Mouse (Mus musculus) kidney, embryonic 14.5 days (tissue): ENCODE results near the gene Mettl15. TPM values are rescaled to one million over a fixed set of nuclear protein-coding genes. Genes with fewer than 3 reads are reported as not detected.

Source experiments
- ATAC-seq: fragments of 200-750 bp; cut with Nextera tagmentation; 2 replicates; pipeline ENCODE4 v1.8.0; 2017; ENCODE audit warnings: moderate number of reproducible peaks, mild to moderate bottlenecking, moderate TSS enrichment, moderate library complexity; ENCODE audit not compliant: low FRiP score, low TSS enrichment
- H3K27ac ChIP-seq: fragments of 300-500 bp; sonication (generic); 2 replicates; pipeline ENCODE4 v1.5.1; 2014; ENCODE audit warnings: low read depth, mild to moderate bottlenecking, low read length, moderate library complexity, mixed read lengths
- H3K27me3 ChIP-seq: fragments of 300-500 bp; sonication (generic); 2 replicates; pipeline ENCODE4 v1.6.1; 2014; ENCODE audit warnings: mild to moderate bottlenecking, low read length; ENCODE audit not compliant: control insufficient read depth, insufficient read depth
- H3K36me3 ChIP-seq: fragments of 300-500 bp; sonication (generic); 2 replicates; pipeline ENCODE4 v1.6.1; 2014; ENCODE audit warnings: low read length, mixed read lengths; ENCODE audit not compliant: control insufficient read depth, insufficient read depth
- H3K4me1 ChIP-seq: fragments of 300-500 bp; sonication (generic); 2 replicates; pipeline ENCODE4 v1.6.1; 2014; ENCODE audit warnings: low read length, mixed read lengths; ENCODE audit not compliant: control insufficient read depth, insufficient read depth
- H3K4me2 ChIP-seq: fragments of 300-500 bp; sonication (generic); replicated peaks from 2 replicates; pipeline ENCODE4 v1.6.1; 2014; ENCODE audit warnings: low read depth, mild to moderate bottlenecking, low read length
- H3K4me3 ChIP-seq: fragments of 300-500 bp; sonication (generic); 2 replicates; pipeline ENCODE4 v1.5.1; 2014; ENCODE audit warnings: mild to moderate bottlenecking, low read length
- H3K9ac ChIP-seq: fragments of 300-500 bp; sonication (generic); 2 replicates; pipeline ENCODE4 v1.6.1; 2014; ENCODE audit warnings: low read depth, mild to moderate bottlenecking, low read length, moderate library complexity
- H3K9me3 ChIP-seq: fragments of 300-500 bp; sonication (generic); 2 replicates; pipeline ENCODE4 v1.6.1; 2016; ENCODE audit warnings: low read length; ENCODE audit not compliant: control insufficient read depth
- WGBS: fragments of 180-500 bp; shearing (Covaris S2); extraction: QIAGEN DNeasy Blood & Tissue Kit; methylation state at CpG from one replicate; pipeline ENCODE4 v1.1.7; 2014; 5-methylcytosine and 5-hydroxymethylcytosine counted together
- polyA plus RNA-seq: library from polyadenylated mRNA; unstranded; fragments of >200 nt; fragmentation: Nextera tagmentation; extraction: Ambion mirVana; gene quantifications from 2 replicates; pipeline ENCODE4 v1.2.1, GENCODE M21; 2014

Mettl15 gene
- polyA plus RNA-seq, 1 experiment from 2014 or later, result 10.1 TPM

- ATAC-seq, result no peak
- Histone ChIP-seq H3K9ac (peak overlapping the region; percentile 50; the same call in 1 of the 2 replicates), H3K27ac (0 out of 2 replicates have a peak overlapping the region, but pooled peaks have one; percentile 42), H3K4me1 (no peaks in the 10 kb centered on the region; the same call in 1 of the 2 replicates), H3K36me3 (no peaks in the 10 kb centered on the region), H3K4me2 (peak overlapping the region; percentile 65), H3K27me3 (no peaks in the 10 kb centered on the region), H3K4me3 (peak overlapping the region; percentile 79), H3K9me3 (no peaks in the 10 kb centered on the region)
- 5% methylated on average over 4 of the region's 4 CpGs for WGBS
Measured at GRCm38 (mm10) chr2:109280272-109280599, 312 bp downstream of the Mettl15 start.

- under 1% methylated on average over 16 of the region's 16 CpGs for WGBS
- Histone ChIP-seq H3K9me3 (no peaks in the 10 kb centered on the region), H3K9ac (peak overlapping the region; percentile 61), H3K27me3 (no peaks in the 10 kb centered on the region), H3K4me1 (no peaks in the 10 kb centered on the region; the same call in 1 of the 2 replicates), H3K4me3 (peak overlapping the region; percentile 56), H3K36me3 (no peaks in the 10 kb centered on the region), H3K4me2 (peak overlapping the region; percentile 60), H3K27ac (peak overlapping the region; percentile 69)
- no peak; the same call in 1 of the 2 replicates for ATAC-seq
Measured at GRCm38 (mm10) chr2:109278036-109278435, 2.5 kb downstream of the Mettl15 start.

DNA sequence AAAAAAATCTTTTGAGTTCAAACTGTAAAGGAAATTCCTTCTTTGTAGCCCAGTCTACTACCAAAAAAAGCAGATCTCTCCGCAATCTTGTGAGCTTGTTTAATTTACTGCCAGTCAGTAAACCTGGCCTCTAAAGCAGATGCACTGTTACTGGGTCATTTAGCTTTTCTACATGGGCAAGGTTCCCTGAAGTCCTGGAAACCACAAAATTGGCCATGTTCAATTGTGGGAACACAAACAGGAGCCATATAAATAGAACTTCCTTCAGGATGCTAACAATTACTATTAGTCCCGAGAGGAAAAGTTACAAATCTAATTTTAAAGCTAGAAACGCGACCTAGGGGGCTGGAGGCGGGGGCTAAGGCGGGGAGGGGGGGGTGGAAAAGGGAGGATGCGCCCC is 3.0 kb downstream of the Mettl15 start:
- H3K27me3 ChIP-seq, result no peaks in the 10 kb centered on the region
- ATAC-seq, result no peak
- H3K4me3 ChIP-seq, result peak overlapping the region; percentile 56
- H3K36me3 ChIP-seq, result no peaks in the 10 kb centered on the region
- peak overlapping the region; percentile 69 for H3K27ac ChIP-seq
- peak overlapping the region; percentile 60 for H3K4me2 ChIP-seq
- no peaks in the 10 kb centered on the region; the same call in 1 of the 2 replicates for H3K4me1 ChIP-seq
- no peaks in the 10 kb centered on the region for H3K9me3 ChIP-seq
- H3K9ac ChIP-seq, result peak overlapping the region; percentile 61
- 2% methylated on average over 7 of the region's 7 CpGs for WGBS

- H3K27ac ChIP-seq, result no peak overlapping the region
- no peak for ATAC-seq
- no peaks in the 10 kb centered on the region for H3K36me3 ChIP-seq
- H3K9me3 ChIP-seq, result no peaks in the 10 kb centered on the region
- no peak overlapping the region for H3K4me3 ChIP-seq
- H3K27me3 ChIP-seq, result no peaks in the 10 kb centered on the region
- H3K9ac ChIP-seq, result no peak overlapping the region
- 55% methylated on average over 1 of the region's 1 CpGs for WGBS
- H3K4me1 ChIP-seq, result no peaks in the 10 kb centered on the region
- no peak overlapping the region for H3K4me2 ChIP-seq
Measured at GRCm38 (mm10) chr2:109273098-109273497, 7.5 kb downstream of the Mettl15 start.

GRCm38 (mm10) chr2:109262779-109263178 is 17.8 kb downstream of the Mettl15 start:
- WGBS, result 88% methylated on average over 1 of the region's 1 CpGs
- H3K4me3 ChIP-seq, result no peak overlapping the region
- H3K27me3 ChIP-seq, result no peaks in the 10 kb centered on the region

DNA sequence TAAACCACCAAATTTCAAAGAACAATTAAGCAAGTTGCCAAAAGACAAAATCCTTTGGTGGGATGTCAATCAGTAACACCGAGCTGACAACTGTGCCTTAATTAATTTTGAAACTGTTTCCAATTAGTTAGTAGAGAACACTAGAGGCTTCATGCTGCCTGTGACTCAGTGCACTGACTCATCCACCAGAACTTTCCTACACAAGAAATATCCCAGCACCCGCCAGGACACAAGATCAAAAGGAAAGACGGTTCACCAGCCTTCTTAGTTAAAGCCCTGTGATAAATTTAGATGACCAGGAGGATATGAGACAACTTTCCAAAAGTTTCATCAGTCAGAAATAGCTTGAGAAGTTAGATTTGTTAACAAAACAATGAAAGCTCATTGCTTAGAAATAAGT is 38.6 kb downstream of the Mettl15 start:
- 75% methylated on average over 3 of the region's 3 CpGs for WGBS
- ATAC-seq, result no peak
- no peak overlapping the region for H3K27ac ChIP-seq
- H3K4me3 ChIP-seq, result no peak overlapping the region
- H3K36me3 ChIP-seq, result no peaks in the 10 kb centered on the region
- H3K27me3 ChIP-seq, result no peaks in the 10 kb centered on the region
- no peaks in the 10 kb centered on the region for H3K4me1 ChIP-seq
- H3K4me2 ChIP-seq, result no peak overlapping the region
- H3K9me3 ChIP-seq, result no peaks in the 10 kb centered on the region
- H3K9ac ChIP-seq, result no peak overlapping the region

More at GRCm38 (mm10) chr2:109262779-109263178, 17.8 kb downstream of the Mettl15 start:
- Histone ChIP-seq H3K4me1 (no peaks in the 10 kb centered on the region), H3K9ac (no peak overlapping the region), H3K27ac (no peak overlapping the region), H3K4me2 (no peak overlapping the region), H3K36me3 (no peaks in the 10 kb centered on the region), H3K9me3 (no peaks in the 10 kb centered on the region)
- no peak for ATAC-seq

- ATAC-seq, result no peak
- H3K4me1 ChIP-seq, result no peaks in the 10 kb centered on the region
- H3K9me3 ChIP-seq, result no peaks in the 10 kb centered on the region
- H3K9ac ChIP-seq, result no peak overlapping the region
- H3K27ac ChIP-seq, result no peak overlapping the region
- H3K27me3 ChIP-seq, result no peaks in the 10 kb centered on the region
- H3K4me2 ChIP-seq, result no peak overlapping the region
- no peak overlapping the region for H3K4me3 ChIP-seq
- H3K36me3 ChIP-seq, result no peaks in the 10 kb centered on the region
- 88% methylated on average over 1 of the region's 1 CpGs for WGBS
Measured at GRCm38 (mm10) chr2:109235741-109236140, 44.8 kb downstream of the Mettl15 start.

DNA sequence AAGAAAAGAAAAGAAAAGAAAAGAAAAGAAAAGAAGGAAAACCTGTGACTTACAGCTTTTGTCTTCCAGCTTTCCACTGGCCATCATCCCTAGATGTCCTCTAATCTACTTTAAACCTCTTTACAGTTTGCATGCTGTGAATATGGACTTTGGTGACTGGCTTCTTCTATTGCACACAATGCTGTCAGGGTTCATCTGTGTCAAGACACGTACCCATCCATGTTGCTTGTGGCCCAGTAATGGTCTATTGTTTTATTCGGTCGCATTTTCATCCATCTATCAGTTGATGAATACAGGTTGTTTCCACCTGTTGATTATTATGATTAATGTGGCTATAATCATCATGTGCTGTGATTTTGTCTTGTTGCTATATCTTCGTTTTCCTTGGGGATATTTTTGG is 46.7 kb downstream of the Mettl15 start:
- no peak overlapping the region for H3K4me2 ChIP-seq
- no peaks in the 10 kb centered on the region for H3K27me3 ChIP-seq
- H3K9me3 ChIP-seq, result no peaks in the 10 kb centered on the region
- H3K4me1 ChIP-seq, result no peaks in the 10 kb centered on the region
- H3K9ac ChIP-seq, result no peak overlapping the region
- H3K27ac ChIP-seq, result no peak overlapping the region
- H3K4me3 ChIP-seq, result no peak overlapping the region
- no peaks in the 10 kb centered on the region for H3K36me3 ChIP-seq
- WGBS, result 82% methylated on average over 4 of the region's 4 CpGs
- ATAC-seq, result no peak

DNA sequence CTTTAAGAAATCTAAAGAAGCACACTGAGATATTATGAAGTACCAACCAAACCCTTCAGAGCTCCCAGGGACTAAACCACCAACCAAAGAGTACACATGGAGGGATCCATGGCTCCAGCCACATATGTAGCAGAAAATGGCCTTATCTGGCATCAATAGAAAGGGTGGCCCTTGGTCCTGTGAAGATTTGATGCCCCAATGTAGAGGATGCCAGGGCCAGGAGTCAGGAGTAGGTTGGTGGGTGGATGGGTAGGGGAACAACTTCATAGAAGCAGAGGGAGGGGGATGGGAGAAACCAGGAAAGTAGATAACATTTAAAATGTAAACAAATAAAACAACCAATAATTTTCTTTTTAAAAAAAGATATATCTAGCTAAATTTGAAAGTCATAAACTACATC is 50.1 kb downstream of the Mettl15 start:
- Histone ChIP-seq H3K9ac (no peak overlapping the region), H3K4me3 (no peak overlapping the region), H3K4me2 (no peak overlapping the region), H3K27me3 (no peaks in the 10 kb centered on the region), H3K9me3 (no peaks in the 10 kb centered on the region), H3K36me3 (no peaks in the 10 kb centered on the region), H3K4me1 (no peaks in the 10 kb centered on the region), H3K27ac (no peak overlapping the region)
- no peak for ATAC-seq
